Mouse (Mus musculus) brain, embryonic 14.5 days (tissue): Measurements from ENCODE around the gene Cmip.

Experiments
- CTCF ChIP-seq: fragments of 200-500 bp; IDR thresholded peaks from 2 replicates; pipeline ENCODE4 v1.5.1; 2012; ENCODE audit warnings: inconsistent platforms, mild to moderate bottlenecking, moderate library complexity, borderline replicate concordance; ENCODE audit not compliant: insufficient read depth, insufficient read length; ENCODE audit errors: extremely low read depth
- POLR2A ChIP-seq: fragments of 200-500 bp; IDR thresholded peaks from 2 replicates; pipeline ENCODE4 v1.6.1; 2012; ENCODE audit warnings: mild to moderate bottlenecking, inconsistent platforms, borderline replicate concordance; ENCODE audit not compliant: poor library complexity, insufficient read depth, insufficient read length, severe bottlenecking; ENCODE audit errors: extremely low read depth

DNA sequence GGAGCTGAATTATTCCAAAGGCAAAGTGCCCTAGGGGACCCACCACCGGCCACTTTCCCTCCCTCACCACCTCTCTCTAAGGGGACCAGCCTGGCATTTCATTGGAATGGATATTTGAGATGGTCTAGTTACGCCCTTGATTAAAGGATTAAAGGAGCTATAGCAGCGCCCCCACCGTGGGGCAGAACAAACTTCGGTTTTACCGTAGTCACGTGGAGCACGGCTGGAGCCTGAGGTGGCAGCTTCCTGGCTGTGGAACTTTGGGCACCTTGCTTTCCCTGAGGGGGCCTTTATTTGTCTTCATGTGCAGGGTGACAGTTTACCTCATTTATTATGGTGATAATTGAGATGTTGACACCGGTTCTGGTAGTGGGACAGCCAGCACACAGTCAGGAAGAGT is 4.8 kb downstream of the Cmip start:
- TF ChIP-seq CTCF (no peak), POLR2A (no peak)
